Mouse (Mus musculus) left cerebral cortex, adult 8-10 months (tissue): ENCODE results near the gene Mrpl3. TPM values are rescaled to one million over a fixed set of nuclear protein-coding genes. Genes with fewer than 3 reads are reported as not detected.
"Not testable (repeated sequence)": the region's sequence is repeated elsewhere in the genome, so short reads cannot be mapped to it uniquely, and the experiment has no call there.

Source experiments
- DNase-seq, 2 experiments: peaks; one replicate each; pipeline ENCODE4 v3.0.0; 2022; ENCODE audit warnings: low spot score in 2 of 2
- total RNA-seq, 4 experiments: library from RNA; stranded (reverse); gene quantifications; 2 replicates each; pipeline ENCODE4 v1.2.4; 2022

Gene Mrpl3
- total RNA-seq: 100 to 1,000 TPM in 1 of 4 experiments, 10 to 100 TPM in 3; 84.8 to 103 (median 89.2) TPM

GRCm38 (mm10) chr9:105053147-105053557 is at the start of gene Mrpl3:
Mrpl3 (plus strand) TSS chr9:105053239.
- peak; percentile 41 to 89 for DNase-seq

- no peak for DNase-seq
Observed at GRCm38 (mm10) chr9:105010721-105011120, 42.3 kb upstream of the Mrpl3 start.

GRCm38 (mm10) chr9:105018186-105018585 is 34.9 kb upstream of the Mrpl3 start:
- no peak for DNase-seq

GRCm38 (mm10) chr9:105028311-105028710 is 24.7 kb upstream of the Mrpl3 start:
- DNase-seq: no peak

- no peak for DNase-seq
Observed at GRCm38 (mm10) chr9:105032572-105032971, 20.5 kb upstream of the Mrpl3 start.

- no peak for DNase-seq
Observed at GRCm38 (mm10) chr9:105033641-105034040, 19.4 kb upstream of the Mrpl3 start.

- no peak for DNase-seq
Observed at GRCm38 (mm10) chr9:105037847-105038246, 15.2 kb upstream of the Mrpl3 start.

- DNase-seq: no peak
Observed at GRCm38 (mm10) chr9:105046014-105046413, 7.0 kb upstream of the Mrpl3 start.

- peak; percentile 28 to 74 for DNase-seq
Observed at GRCm38 (mm10) chr9:105048351-105048750, 4.7 kb upstream of the Mrpl3 start.

- DNase-seq: no peak
Observed at GRCm38 (mm10) chr9:105049636-105050035, 3.4 kb upstream of the Mrpl3 start.

- DNase-seq: no peak
Observed at GRCm38 (mm10) chr9:105050257-105050656, 2.8 kb upstream of the Mrpl3 start.

GRCm38 (mm10) chr9:105053812-105054211 is 773 bp downstream of the Mrpl3 start:
- no peak for DNase-seq

GRCm38 (mm10) chr9:105069106-105069505 is 16.1 kb downstream of the Mrpl3 start:
- no peak for DNase-seq

GRCm38 (mm10) chr9:105072991-105073748 is 20.1 kb downstream of the Mrpl3 start:
- no peak for DNase-seq

- no peak for DNase-seq
Observed at GRCm38 (mm10) chr9:105074851-105075250, 21.8 kb downstream of the Mrpl3 start.

- no peak for DNase-seq
Observed at GRCm38 (mm10) chr9:105076756-105077424, 23.9 kb downstream of the Mrpl3 start.

GRCm38 (mm10) chr9:105078460-105078859 is 25.4 kb downstream of the Mrpl3 start:
- DNase-seq: no peak

GRCm38 (mm10) chr9:105080246-105080645 is 27.2 kb downstream of the Mrpl3 start:
- DNase-seq: no peak

GRCm38 (mm10) chr9:105100807-105101570 is 48.0 kb downstream of the Mrpl3 start:
- DNase-seq: no peak

GRCm38 (mm10) chr9:105101911-105102310 is 48.9 kb downstream of the Mrpl3 start:
- peak in 1 of 2 experiments; percentile 22 for DNase-seq

GRCm38 (mm10) chr9:105103893-105104292 is 50.9 kb downstream of the Mrpl3 start:
- no peak for DNase-seq

- not testable (repeated sequence) for DNase-seq
Observed at GRCm38 (mm10) chr9:105125206-105125605, 72.2 kb downstream of the Mrpl3 start.
